Mouse (Mus musculus) intestine, embryonic 15.5 days (tissue): ENCODE measurements at regions not wholly inside any gene's neighbourhood (a gene's known extent, or its start where the extent isn't known, plus 50 kb on each side); places are given as distances from the start of the nearest gene placed in this dataset.

ENCODE experiments used
- ATAC-seq: fragments of 200-750 bp; cut with Nextera tagmentation; 2 replicates; pipeline ENCODE4 v1.8.0; 2017; ENCODE audit warnings: moderate TSS enrichment, moderate library complexity
- H3K27ac ChIP-seq: fragments of 300-500 bp; sonication (generic); 2 replicates; pipeline ENCODE4 v1.5.1; 2015; ENCODE audit warnings: mild to moderate bottlenecking, inconsistent platforms
- H3K27me3 ChIP-seq: fragments of 300-500 bp; sonication (generic); replicated peaks from 2 replicates; pipeline ENCODE4 v1.6.1; 2015; ENCODE audit warnings: inconsistent platforms
- H3K36me3 ChIP-seq: fragments of 300-500 bp; sonication (generic); 2 replicates; pipeline ENCODE4 v1.6.1; 2015; ENCODE audit warnings: inconsistent platforms
- H3K4me1 ChIP-seq: fragments of 300-500 bp; sonication (generic); replicated peaks from 2 replicates; pipeline ENCODE4 v1.6.1; 2015; ENCODE audit warnings: inconsistent platforms
- H3K4me2 ChIP-seq: fragments of 300-500 bp; sonication (generic); replicated peaks from 2 replicates; pipeline ENCODE4 v1.6.1; 2015; ENCODE audit warnings: mild to moderate bottlenecking, inconsistent platforms
- H3K4me3 ChIP-seq: fragments of 300-500 bp; sonication (generic); replicated peaks from 2 replicates; pipeline ENCODE4 v1.5.1; 2015; ENCODE audit warnings: inconsistent platforms
- H3K9ac ChIP-seq: fragments of 300-500 bp; sonication (generic); 2 replicates; pipeline ENCODE4 v1.6.1; 2015; ENCODE audit warnings: inconsistent platforms
- H3K9me3 ChIP-seq: fragments of 300-500 bp; sonication (generic); 2 replicates; pipeline ENCODE4 v1.6.1; 2016; ENCODE audit warnings: inconsistent platforms
- WGBS: fragments of 180-500 bp; shearing (Covaris S2); methylation state at CpG from one replicate; pipeline ENCODE4 v1.1.7; 2015; 5-methylcytosine and 5-hydroxymethylcytosine counted together

GRCm38 (mm10) chr1:81516575-81517210 lies 439.9 kb downstream of the Nyap2 start:
- no peak for ATAC-seq

GRCm38 (mm10) chr1:81520420-81521273 lies 443.9 kb downstream of the Nyap2 start:
- no peak for ATAC-seq

More at GRCm38 (mm10) chr1:81516575-81517210, 439.9 kb downstream of the Nyap2 start:
- H3K4me1 ChIP-seq, result no peaks in the 10 kb centered on the region
- no peaks in the 10 kb centered on the region for H3K9me3 ChIP-seq
- no peak overlapping the region for H3K4me2 ChIP-seq
- H3K36me3 ChIP-seq, result no peaks in the 10 kb centered on the region
- no peak overlapping the region for H3K9ac ChIP-seq
- no peak overlapping the region for H3K4me3 ChIP-seq
- 59% methylated on average over 10 of the region's 10 CpGs for WGBS
- no peaks in the 10 kb centered on the region for H3K27me3 ChIP-seq
- H3K27ac ChIP-seq, result no peak overlapping the region

GRCm38 (mm10) chr1:81522929-81523328 lies 446.2 kb downstream of the Nyap2 start:
- H3K9me3 ChIP-seq, result no peaks in the 10 kb centered on the region
- no peak overlapping the region for H3K9ac ChIP-seq
- no peaks in the 10 kb centered on the region for H3K36me3 ChIP-seq
- H3K27me3 ChIP-seq, result no peaks in the 10 kb centered on the region
- H3K4me1 ChIP-seq, result no peaks in the 10 kb centered on the region
- WGBS, result 79% methylated on average over 3 of the region's 3 CpGs
- no peak overlapping the region for H3K27ac ChIP-seq
- no peak overlapping the region for H3K4me3 ChIP-seq
- H3K4me2 ChIP-seq, result no peak overlapping the region
- ATAC-seq, result no peak

More at GRCm38 (mm10) chr1:81520420-81521273, 443.9 kb downstream of the Nyap2 start:
- Histone ChIP-seq H3K4me2 (no peak overlapping the region), H3K27ac (no peak overlapping the region), H3K4me3 (no peak overlapping the region), H3K27me3 (no peaks in the 10 kb centered on the region), H3K4me1 (no peaks in the 10 kb centered on the region), H3K9ac (no peak overlapping the region), H3K9me3 (no peaks in the 10 kb centered on the region), H3K36me3 (no peaks in the 10 kb centered on the region)
- 70% methylated on average over 9 of the region's 9 CpGs for WGBS

- no peaks in the 10 kb centered on the region for H3K4me1 ChIP-seq
- H3K9ac ChIP-seq, result no peak overlapping the region
- no peak for ATAC-seq
- H3K4me3 ChIP-seq, result no peak overlapping the region
- no peaks in the 10 kb centered on the region for H3K36me3 ChIP-seq
- no peaks in the 10 kb centered on the region for H3K9me3 ChIP-seq
- H3K27me3 ChIP-seq, result no peaks in the 10 kb centered on the region
- H3K27ac ChIP-seq, result no peak overlapping the region
- no peak overlapping the region for H3K4me2 ChIP-seq
Measured at GRCm38 (mm10) chr1:81525821-81526220, 449.1 kb downstream of the Nyap2 start.

GRCm38 (mm10) chr1:81537836-81538235 lies 461.1 kb downstream of the Nyap2 start:
- H3K4me1 ChIP-seq, result no peaks in the 10 kb centered on the region
- no peak overlapping the region for H3K27ac ChIP-seq
- H3K9ac ChIP-seq, result no peak overlapping the region
- H3K36me3 ChIP-seq, result no peaks in the 10 kb centered on the region
- no peaks in the 10 kb centered on the region for H3K27me3 ChIP-seq
- H3K9me3 ChIP-seq, result no peaks in the 10 kb centered on the region
- 61% methylated on average over 5 of the region's 5 CpGs for whole genome bisulfite sequencing
- no peak overlapping the region for H3K4me3 ChIP-seq
- no peak for ATAC-seq
- H3K4me2 ChIP-seq, result no peak overlapping the region

GRCm38 (mm10) chr1:81539591-81540311 lies 463.0 kb downstream of the Nyap2 start:
- no peaks in the 10 kb centered on the region for H3K36me3 ChIP-seq
- no peak overlapping the region for H3K27ac ChIP-seq
- 82% methylated on average over 5 of the region's 5 CpGs for WGBS
- no peak overlapping the region for H3K4me3 ChIP-seq
- no peaks in the 10 kb centered on the region for H3K9me3 ChIP-seq
- no peaks in the 10 kb centered on the region for H3K27me3 ChIP-seq
- H3K9ac ChIP-seq, result no peak overlapping the region
- no peaks in the 10 kb centered on the region for H3K4me1 ChIP-seq
- no peak overlapping the region for H3K4me2 ChIP-seq
- ATAC-seq, result no peak

- Histone ChIP-seq H3K4me1 (no peaks in the 10 kb centered on the region), H3K9ac (no peak overlapping the region), H3K27me3 (no peaks in the 10 kb centered on the region), H3K27ac (no peak overlapping the region), H3K9me3 (no peaks in the 10 kb centered on the region), H3K4me2 (no peak overlapping the region), H3K36me3 (no peaks in the 10 kb centered on the region), H3K4me3 (no peak overlapping the region)
- 70% methylated on average over 2 of the region's 2 CpGs for WGBS
- no peak for ATAC-seq
Measured at GRCm38 (mm10) chr1:81548906-81549305, 472.2 kb downstream of the Nyap2 start.

- 82% methylated on average over 5 of the region's 5 CpGs for WGBS
Measured at GRCm38 (mm10) chr1:81549706-81550105, 473.0 kb downstream of the Nyap2 start.

GRCm38 (mm10) chr1:81552731-81553130 lies 476.0 kb downstream of the Nyap2 start:
- no peak overlapping the region for H3K4me3 ChIP-seq
- no peak overlapping the region for H3K4me2 ChIP-seq
- H3K9me3 ChIP-seq, result no peaks in the 10 kb centered on the region
- no peak overlapping the region for H3K9ac ChIP-seq
- 85% methylated on average over 3 of the region's 3 CpGs for WGBS
- H3K36me3 ChIP-seq, result no peaks in the 10 kb centered on the region
- H3K27me3 ChIP-seq, result no peaks in the 10 kb centered on the region
- no peak overlapping the region for H3K27ac ChIP-seq
- no peaks in the 10 kb centered on the region for H3K4me1 ChIP-seq
- no peak for ATAC-seq

More at GRCm38 (mm10) chr1:81549706-81550105, 473.0 kb downstream of the Nyap2 start:
- ATAC-seq, result no peak
- Histone ChIP-seq H3K4me3 (no peak overlapping the region), H3K27me3 (no peaks in the 10 kb centered on the region), H3K36me3 (no peaks in the 10 kb centered on the region), H3K4me2 (no peak overlapping the region), H3K9me3 (no peaks in the 10 kb centered on the region), H3K27ac (no peak overlapping the region), H3K4me1 (no peaks in the 10 kb centered on the region), H3K9ac (no peak overlapping the region)

GRCm38 (mm10) chr1:81576965-81577664 lies 500.4 kb downstream of the Nyap2 start:
- Histone ChIP-seq H3K9ac (no peak overlapping the region), H3K27me3 (no peaks in the 10 kb centered on the region), H3K4me2 (peak overlapping the region; percentile 22; the same call in 1 of the 2 replicates), H3K9me3 (no peaks in the 10 kb centered on the region), H3K27ac (no peak overlapping the region), H3K36me3 (no peaks in the 10 kb centered on the region), H3K4me3 (no peak overlapping the region), H3K4me1 (no peaks in the 10 kb centered on the region)
- WGBS, result 71% methylated on average over 8 of the region's 8 CpGs
- ATAC-seq, result no peak

GRCm38 (mm10) chr1:81577665-81578201 lies 501.0 kb downstream of the Nyap2 start:
- Histone ChIP-seq H3K27ac (no peak overlapping the region), H3K4me3 (no peak overlapping the region), H3K9ac (no peak overlapping the region), H3K4me1 (no peaks in the 10 kb centered on the region), H3K36me3 (no peaks in the 10 kb centered on the region), H3K9me3 (no peaks in the 10 kb centered on the region), H3K4me2 (peak overlapping the region; percentile 22; the same call in 1 of the 2 replicates), H3K27me3 (no peaks in the 10 kb centered on the region)
- ATAC-seq, result no peak
- 44% methylated on average over 9 of the region's 9 CpGs for WGBS

GRCm38 (mm10) chr1:81581208-81581607 lies 504.5 kb downstream of the Nyap2 start:
- no peaks in the 10 kb centered on the region for H3K36me3 ChIP-seq
- H3K4me2 ChIP-seq, result no peak overlapping the region
- 81% methylated on average over 4 of the region's 4 CpGs for WGBS
- no peak overlapping the region for H3K9ac ChIP-seq
- no peak overlapping the region for H3K4me3 ChIP-seq
- no peak overlapping the region for H3K27ac ChIP-seq
- no peaks in the 10 kb centered on the region for H3K9me3 ChIP-seq
- no peaks in the 10 kb centered on the region for H3K27me3 ChIP-seq
- ATAC-seq, result no peak
- H3K4me1 ChIP-seq, result no peaks in the 10 kb centered on the region
